Mouse (Mus musculus) stomach, embryonic 14.5 days (tissue): Measurements from ENCODE around the gene Topors. TPM values are rescaled to one million over a fixed set of nuclear protein-coding genes. Genes with fewer than 3 reads are reported as not detected.

Experiments used
- ATAC-seq: fragments of 200-750 bp; cut with Nextera tagmentation; 2 replicates; pipeline ENCODE4 v1.8.0; 2017; ENCODE audit warnings: low read depth, moderate TSS enrichment; ENCODE audit not compliant: insufficient number of reproducible peaks, insufficient read depth, low FRiP score
- H3K27ac ChIP-seq: fragments of 300-500 bp; sonication (generic); 2 replicates; pipeline ENCODE4 v1.5.1; 2014; ENCODE audit warnings: mild to moderate bottlenecking, low read length, moderate library complexity, mixed read lengths
- H3K27me3 ChIP-seq: fragments of 300-500 bp; sonication (generic); 2 replicates; pipeline ENCODE4 v1.6.1; 2014; ENCODE audit warnings: low read length, control low read depth, mixed read lengths; ENCODE audit not compliant: control insufficient read depth, insufficient read depth
- H3K36me3 ChIP-seq: fragments of 300-500 bp; sonication (generic); 2 replicates; pipeline ENCODE4 v1.6.1; 2014; ENCODE audit warnings: mild to moderate bottlenecking, control low read depth, low read length, moderate library complexity, mixed read lengths; ENCODE audit not compliant: control insufficient read depth, insufficient read depth
- H3K4me1 ChIP-seq: fragments of 300-500 bp; sonication (generic); 2 replicates; pipeline ENCODE4 v1.6.1; 2014; ENCODE audit warnings: low read length, control low read depth, mixed read lengths; ENCODE audit not compliant: control insufficient read depth, insufficient read depth
- H3K4me2 ChIP-seq: fragments of 300-500 bp; sonication (generic); replicated peaks from 2 replicates; pipeline ENCODE4 v1.6.1; 2014; ENCODE audit warnings: low read depth, low read length, control low read depth
- H3K4me3 ChIP-seq: fragments of 300-500 bp; sonication (generic); 2 replicates; pipeline ENCODE4 v1.5.1; 2014; ENCODE audit warnings: low read depth, low read length, control low read depth
- H3K9ac ChIP-seq: fragments of 300-500 bp; sonication (generic); replicated peaks from 2 replicates; pipeline ENCODE4 v1.6.1; 2014; ENCODE audit warnings: low read depth, mild to moderate bottlenecking, control low read depth, low read length, moderate library complexity, mixed read lengths
- H3K9me3 ChIP-seq: fragments of 300-500 bp; sonication (generic); 2 replicates; pipeline ENCODE4 v1.6.1; 2016; ENCODE audit warnings: low read depth, low read length, control low read depth; ENCODE audit not compliant: control insufficient read depth
- WGBS: fragments of 180-500 bp; shearing (Covaris S2); extraction: QIAGEN DNeasy Blood & Tissue Kit; methylation state at CpG from one replicate; pipeline ENCODE4 v1.1.7; 2014; 5-methylcytosine and 5-hydroxymethylcytosine counted together
- polyA plus RNA-seq: library from polyadenylated mRNA; unstranded; fragments of >200 nt; fragmentation: Nextera tagmentation; extraction: Ambion mirVana; gene quantifications from 2 replicates; pipeline ENCODE4 v1.2.1, GENCODE M21; 2014

Topors gene
- polyA plus RNA-seq = 40.6 and 43.7 TPM in 2 replicates

GRCm38 (mm10) chr4:40269430-40270032 lies at the start of gene Topors, which contains the start of gene Smim27:
Gene Topors, minus strand, starts transcription at chr4:40269850.
Gene Smim27, plus strand, starts transcription at chr4:40269579.
- under 1% methylated on average over 38 of the region's 38 CpGs for WGBS
- peak; percentile 96 for ATAC-seq
- H3K27ac ChIP-seq = peak within 1 kb of the TSS; percentile 98
- H3K9ac ChIP-seq = peak within 1 kb of the TSS; percentile 84
- H3K4me3 ChIP-seq = peak within 1 kb of the TSS; percentile 88
- H3K36me3 ChIP-seq = peaks cover 41% of the 10 kb centered on the region
- H3K4me1 ChIP-seq = peaks cover 14% of the 10 kb centered on the region
- peak within 1 kb of the TSS; percentile 91 for H3K4me2 ChIP-seq
- H3K9me3 ChIP-seq = no peaks in the 10 kb centered on the region
- no peaks in the 10 kb centered on the region for H3K27me3 ChIP-seq

- no peaks in the 10 kb centered on the region for H3K9me3 ChIP-seq
- no peaks in the 10 kb centered on the region for H3K36me3 ChIP-seq
- no peak overlapping the region for H3K4me2 ChIP-seq
- no peak for ATAC-seq
- H3K4me1 ChIP-seq = no peaks in the 10 kb centered on the region
- no peak overlapping the region for H3K27ac ChIP-seq
- H3K27me3 ChIP-seq = no peaks in the 10 kb centered on the region
- no peak overlapping the region for H3K4me3 ChIP-seq
- WGBS = 80% methylated on average over 3 of the region's 3 CpGs
- no peak overlapping the region for H3K9ac ChIP-seq
Observed at GRCm38 (mm10) chr4:40317404-40317803, 47.8 kb upstream of the Topors start.

- H3K9me3 ChIP-seq = no peaks in the 10 kb centered on the region
- WGBS = 79% methylated on average over 6 of the region's 6 CpGs
- no peak overlapping the region for H3K9ac ChIP-seq
- H3K27ac ChIP-seq = no peak overlapping the region
- no peak overlapping the region for H3K4me3 ChIP-seq
- H3K27me3 ChIP-seq = no peaks in the 10 kb centered on the region
- H3K4me2 ChIP-seq = no peak overlapping the region
- no peak for ATAC-seq
- H3K4me1 ChIP-seq = no peaks in the 10 kb centered on the region
- H3K36me3 ChIP-seq = no peaks in the 10 kb centered on the region
Observed at GRCm38 (mm10) chr4:40313026-40313425, 43.4 kb upstream of the Topors start.

- no peaks in the 10 kb centered on the region for H3K36me3 ChIP-seq
- H3K27me3 ChIP-seq = no peaks in the 10 kb centered on the region
- ATAC-seq = no peak
- H3K9me3 ChIP-seq = no peaks in the 10 kb centered on the region
- WGBS = 52% methylated on average over 1 of the region's 1 CpGs
- H3K4me3 ChIP-seq = no peak overlapping the region
- no peak overlapping the region for H3K9ac ChIP-seq
- no peak overlapping the region for H3K27ac ChIP-seq
- H3K4me1 ChIP-seq = no peaks in the 10 kb centered on the region
- H3K4me2 ChIP-seq = no peak overlapping the region
Observed at GRCm38 (mm10) chr4:40312213-40312612, 42.6 kb upstream of the Topors start.

GRCm38 (mm10) chr4:40310796-40311383 lies 41.2 kb upstream of the Topors start:
- Histone ChIP-seq H3K4me3 (no peak overlapping the region), H3K4me1 (no peaks in the 10 kb centered on the region), H3K4me2 (no peak overlapping the region), H3K27ac (no peak overlapping the region), H3K27me3 (no peaks in the 10 kb centered on the region), H3K36me3 (no peaks in the 10 kb centered on the region), H3K9ac (no peak overlapping the region), H3K9me3 (no peaks in the 10 kb centered on the region)
- 68% methylated on average over 11 of the region's 11 CpGs for WGBS
- ATAC-seq = no peak

GRCm38 (mm10) chr4:40309682-40310081 lies 40.0 kb upstream of the Topors start:
- no peaks in the 10 kb centered on the region for H3K36me3 ChIP-seq
- H3K27ac ChIP-seq = no peak overlapping the region
- no peak for ATAC-seq
- H3K9ac ChIP-seq = no peak overlapping the region
- H3K27me3 ChIP-seq = no peaks in the 10 kb centered on the region
- no peaks in the 10 kb centered on the region for H3K9me3 ChIP-seq
- H3K4me2 ChIP-seq = no peak overlapping the region
- no peaks in the 10 kb centered on the region for H3K4me1 ChIP-seq
- no peak overlapping the region for H3K4me3 ChIP-seq

GRCm38 (mm10) chr4:40302445-40303125 lies 32.9 kb upstream of the Topors start:
- no peak overlapping the region for H3K4me2 ChIP-seq
- no peaks in the 10 kb centered on the region for H3K9me3 ChIP-seq
- no peak for ATAC-seq
- H3K27me3 ChIP-seq = no peaks in the 10 kb centered on the region
- H3K27ac ChIP-seq = no peak overlapping the region
- H3K9ac ChIP-seq = no peak overlapping the region
- H3K36me3 ChIP-seq = no peaks in the 10 kb centered on the region
- WGBS = 81% methylated on average over 10 of the region's 10 CpGs
- no peak overlapping the region for H3K4me3 ChIP-seq
- no peaks in the 10 kb centered on the region for H3K4me1 ChIP-seq

- peak; percentile 81 for ATAC-seq
- no peaks in the 10 kb centered on the region for H3K36me3 ChIP-seq
Observed at GRCm38 (mm10) chr4:40301076-40301789, 31.6 kb upstream of the Topors start.

More at GRCm38 (mm10) chr4:40301076-40301789, 31.6 kb upstream of the Topors start:
- H3K27ac ChIP-seq = no peak overlapping the region
- H3K4me1 ChIP-seq = no peaks in the 10 kb centered on the region
- no peaks in the 10 kb centered on the region for H3K9me3 ChIP-seq
- peak overlapping the region; percentile 28 for H3K4me2 ChIP-seq
- no peak overlapping the region for H3K4me3 ChIP-seq
- 9% methylated on average over 16 of the region's 16 CpGs for WGBS
- no peaks in the 10 kb centered on the region for H3K27me3 ChIP-seq
- H3K9ac ChIP-seq = no peak overlapping the region
